Comparison of ENCODE assay signal across 8 mouse cellular contexts in genomic region chr3:127837154-127837865, GRCm38 (mm10). TPM values are rescaled to one million over a fixed set of nuclear protein-coding genes. Genes with fewer than 3 reads are reported as not detected.
DNase-seq lines count a peak whose midpoint lies in the region; ATAC-seq and TF ChIP-seq lines count a peak whose summit lies in the region.

Ap1ar (minus strand) TSS chr3:127837523.

- peaks cover 27% of the 10 kb centered on the region for H3K4me1 ChIP-seq in hindbrain, embryonic 14.5 days (replicated peaks; ENCODE audit: control insufficient read depth, insufficient read depth, low read length)

- under 1% methylated on average over 79 of the region's 89 CpGs for WGBS in hindbrain, embryonic 14.5 days

- peak within 1 kb of the TSS; percentile 95 for H3K9ac ChIP-seq in hindbrain, embryonic 14.5 days

- no peaks in the 10 kb centered on the region for H3K9me3 ChIP-seq in hindbrain, embryonic 14.5 days (ENCODE audit: control insufficient read depth, low read length)

- 0 out of 2 replicates have a peak, but pooled peaks cover 8% of the 10 kb centered on the region for H3K36me3 ChIP-seq in hindbrain, embryonic 14.5 days (replicated peaks; ENCODE audit: control insufficient read depth, insufficient read depth)

- CTCF ChIA-PET in Patski (lab: Charles Lee), result interaction anchor here (0.8 to 2.5 kb wide), 8 partner anchors 9 to 143 kb away, joined by 3 to 11 read pairs (median 4); no protein-coding TSS in a partner anchor

- peak within 1 kb of the TSS; percentile 89 for H3K27ac ChIP-seq in hindbrain, embryonic 14.5 days

- no peaks in the 10 kb centered on the region for H3K27me3 ChIP-seq in Patski
- H3K27me3 ChIP-seq in hindbrain, embryonic 14.5 days (ENCODE audit: control insufficient read depth, insufficient read depth, low read length), result 0 out of 2 replicates have a peak, but pooled peaks cover 2% of the 10 kb centered on the region

- in situ Hi-C loops in Patski (cut with MboI; ENCODE audit: low pct_unique_long_range_greater_than_20kb), result loop anchor here (5.0 to 25.0 kb wide), 2 partner anchors 110 to 1375 kb away; no protein-coding TSS in a partner anchor

- H3K4me3 ChIP-seq in hindbrain, embryonic 14.5 days (replicated peaks; ENCODE audit: low read length), result peak within 1 kb of the TSS; percentile 95

- peak; percentile 87 for DNase-seq in Patski (ENCODE audit: low read depth, low spot score)
- DNase-seq in cerebellum, postnatal 14 days, result peak; percentile 97 to 98
- DNase-seq in frontal cortex, postnatal 25 days (ENCODE audit: low spot score in 2 of 2), result peak; percentile 92 to 93
- peak; percentile 97 for DNase-seq in hindbrain, embryonic 14.5 days (ENCODE audit: low spot score)
- DNase-seq in layer of hippocampus, postnatal 36 days, result peak; percentile 96 to 97
- peak; percentile 97 for DNase-seq in lung, postnatal 36 days
- DNase-seq in retina, postnatal 1 day, result peak; percentile 97
- DNase-seq in urinary bladder, adult 18-20 months (ENCODE audit: low spot score in 2 of 2), result peak; percentile 87 to 94

- POLR2A ChIA-PET in Patski (lab: Charles Lee), result interaction anchor here (0.6 to 2.6 kb wide), 9 partner anchors 11 to 117 kb away, joined by 3 to 9 read pairs (median 3); no protein-coding TSS in a partner anchor

- ATAC-seq in Patski, result peak; percentile 96
- peak; percentile 97 for ATAC-seq in hindbrain, embryonic 14.5 days (ENCODE audit: low FRiP score)

- H3K4me2 ChIP-seq in hindbrain, embryonic 14.5 days (replicated peaks), result peak within 1 kb of the TSS; percentile 84

- peak; percentile 97 for TF ChIP-seq CTCF in Patski (IDR thresholded peaks at IDR 0.05)

RNA-seq across cellular contexts. Expression of gene Ap1ar, which starts in this region (rescaled TPM):
- 166 TPM for polyA plus RNA-seq in Patski (2021)
- polyA plus RNA-seq in hindbrain, embryonic 14.5 days (2014; fragmentation: Nextera tagmentation; extraction: Ambion mirVana), result 100.0 and 102 TPM in 2 replicates
- 10 to 100 TPM; 77.7 to 81.5 TPM for total RNA-seq in layer of hippocampus, postnatal 36 days (2021)

Comparison
In these comparisons a context has a peak if more than half of its experiments do, and no peak if none do; other contexts are left out.
1. Peak in every context shown above with its lines: DNase-seq, ATAC-seq, H3K4me3 ChIP-seq and H3K27ac ChIP-seq.